Mouse (Mus musculus) forebrain, embryonic 11.5 days (tissue): ENCODE results near the gene Tbc1d16. TPM values are rescaled to one million over a fixed set of nuclear protein-coding genes. Genes with fewer than 3 reads are reported as not detected.
"Not testable (repeated sequence)": the region's sequence is repeated elsewhere in the genome, so short reads cannot be mapped to it uniquely, and the experiment has no call there.

Source experiments
- ATAC-seq: fragments of 200-750 bp; cut with Nextera tagmentation; replicated peaks from 2 replicates; pipeline ENCODE4 v1.8.0; 2017; ENCODE audit warnings: moderate TSS enrichment; ENCODE audit not compliant: low FRiP score
- DNase-seq: peaks from one replicate; pipeline ENCODE4 v3.0.0-alpha.2; 2017; ENCODE audit warnings: low spot score
- H3K27ac ChIP-seq: fragments of 300-500 bp; sonication (generic); 2 replicates; pipeline ENCODE4 v1.5.1; 2014; ENCODE audit warnings: low read depth, low read length
- H3K27me3 ChIP-seq: fragments of 300-500 bp; sonication (generic); 2 replicates; pipeline ENCODE4 v1.6.1; 2014; ENCODE audit warnings: mild to moderate bottlenecking, low read length, mixed read lengths; ENCODE audit not compliant: control insufficient read depth, insufficient read depth
- H3K36me3 ChIP-seq: fragments of 300-500 bp; sonication (generic); 2 replicates; pipeline ENCODE4 v1.6.1; 2014; ENCODE audit warnings: mild to moderate bottlenecking, low read length, moderate library complexity, mixed read lengths; ENCODE audit not compliant: control insufficient read depth, insufficient read depth
- H3K4me1 ChIP-seq: fragments of 300-500 bp; sonication (generic); replicated peaks from 2 replicates; pipeline ENCODE4 v1.6.1; 2014; ENCODE audit warnings: low read length, mixed read lengths; ENCODE audit not compliant: control insufficient read depth, insufficient read depth
- H3K4me2 ChIP-seq: fragments of 300-500 bp; sonication (generic); 2 replicates; pipeline ENCODE4 v1.6.1; 2014; ENCODE audit warnings: low read depth, mild to moderate bottlenecking, low read length, moderate library complexity, mixed read lengths; ENCODE audit not compliant: severe bottlenecking
- H3K4me3 ChIP-seq: fragments of 300-500 bp; sonication (generic); 2 replicates; pipeline ENCODE4 v1.5.1; 2014; ENCODE audit warnings: low read depth, low read length
- H3K9ac ChIP-seq: fragments of 300-500 bp; sonication (generic); 2 replicates; pipeline ENCODE4 v1.6.1; 2014; ENCODE audit warnings: low read length
- H3K9me3 ChIP-seq: fragments of 300-500 bp; sonication (generic); 2 replicates; pipeline ENCODE4 v1.6.1; 2016; ENCODE audit warnings: low read length, mixed read lengths; ENCODE audit not compliant: control insufficient read depth
- WGBS: fragments of 180-500 bp; shearing (Covaris S2); extraction: QIAGEN DNeasy Blood & Tissue Kit; methylation state at CpG from one replicate; pipeline ENCODE4 v1.1.7; 2014; 5-methylcytosine and 5-hydroxymethylcytosine counted together
- polyA plus RNA-seq: library from polyadenylated mRNA; unstranded; fragments of >200 nt; fragmentation: Nextera tagmentation; extraction: Ambion mirVana; gene quantifications from 2 replicates; pipeline ENCODE4 v1.2.1, GENCODE M21; 2014

Tbc1d16 gene
- polyA plus RNA-seq, 1 experiment from 2014 or later, result 20.8 TPM

DNA sequence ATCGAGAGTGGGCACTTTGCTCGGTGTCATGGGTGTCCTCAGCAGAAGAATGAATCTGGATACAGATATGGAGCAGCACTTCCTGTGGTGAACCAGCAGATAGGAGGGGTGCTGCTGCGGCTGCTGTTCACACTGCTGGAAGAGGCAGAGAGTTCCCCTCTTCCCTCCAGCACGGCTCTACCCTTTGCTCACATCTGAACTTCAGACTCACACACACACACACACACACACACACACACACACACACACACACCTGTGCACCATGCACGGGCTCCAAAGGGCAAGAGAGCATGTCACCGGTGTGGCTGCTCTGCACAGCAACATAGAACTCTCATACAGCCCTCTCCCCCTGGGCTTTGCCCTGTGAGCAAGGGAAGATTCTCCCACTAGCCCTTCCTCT, 122.0 kb downstream of the Tbc1d16 start:
- 71% methylated on average over 6 of the region's 6 CpGs for WGBS
- no peak overlapping the region for H3K4me2 ChIP-seq
- DNase-seq, result no peak
- no peak overlapping the region for H3K4me3 ChIP-seq
- no peak for ATAC-seq
- no peaks in the 10 kb centered on the region for H3K27me3 ChIP-seq
- no peaks in the 10 kb centered on the region for H3K36me3 ChIP-seq
- H3K27ac ChIP-seq, result no peak overlapping the region
- H3K9me3 ChIP-seq, result no peaks in the 10 kb centered on the region
- H3K9ac ChIP-seq, result no peak overlapping the region
- H3K4me1 ChIP-seq, result peaks cover 6% of the 10 kb centered on the region; the same call in 1 of the 2 replicates

DNA sequence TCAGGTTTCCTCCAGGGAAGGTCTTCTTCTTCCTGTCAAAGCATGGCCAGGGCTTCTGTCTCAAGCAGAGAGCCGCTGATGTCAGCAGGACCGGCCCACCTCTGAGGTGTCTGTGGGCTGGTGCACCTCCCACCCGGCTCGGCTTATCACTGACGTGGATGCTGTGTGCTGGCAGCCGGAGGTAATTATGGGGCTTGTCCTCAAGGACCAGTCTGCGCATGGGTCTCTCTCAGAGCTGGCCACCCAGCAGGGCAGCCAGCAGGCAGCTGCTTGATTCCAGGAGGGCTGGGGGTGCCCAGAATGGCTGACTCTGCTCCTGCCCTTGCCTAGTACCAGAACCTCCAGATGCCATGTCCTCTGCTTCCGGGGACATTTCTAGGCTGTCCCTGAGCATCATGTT, 122.6 kb downstream of the Tbc1d16 start:
- no peak for DNase-seq
- no peak overlapping the region for H3K4me2 ChIP-seq
- 54% methylated on average over 8 of the region's 8 CpGs for WGBS
- H3K4me3 ChIP-seq, result no peak overlapping the region
- no peak for ATAC-seq
- H3K4me1 ChIP-seq, result 0 out of 2 replicates have a peak, but pooled peaks cover 4% of the 10 kb centered on the region
- H3K9me3 ChIP-seq, result no peaks in the 10 kb centered on the region
- H3K36me3 ChIP-seq, result no peaks in the 10 kb centered on the region
- no peak overlapping the region for H3K27ac ChIP-seq
- H3K9ac ChIP-seq, result no peak overlapping the region
- H3K27me3 ChIP-seq, result no peaks in the 10 kb centered on the region

DNA sequence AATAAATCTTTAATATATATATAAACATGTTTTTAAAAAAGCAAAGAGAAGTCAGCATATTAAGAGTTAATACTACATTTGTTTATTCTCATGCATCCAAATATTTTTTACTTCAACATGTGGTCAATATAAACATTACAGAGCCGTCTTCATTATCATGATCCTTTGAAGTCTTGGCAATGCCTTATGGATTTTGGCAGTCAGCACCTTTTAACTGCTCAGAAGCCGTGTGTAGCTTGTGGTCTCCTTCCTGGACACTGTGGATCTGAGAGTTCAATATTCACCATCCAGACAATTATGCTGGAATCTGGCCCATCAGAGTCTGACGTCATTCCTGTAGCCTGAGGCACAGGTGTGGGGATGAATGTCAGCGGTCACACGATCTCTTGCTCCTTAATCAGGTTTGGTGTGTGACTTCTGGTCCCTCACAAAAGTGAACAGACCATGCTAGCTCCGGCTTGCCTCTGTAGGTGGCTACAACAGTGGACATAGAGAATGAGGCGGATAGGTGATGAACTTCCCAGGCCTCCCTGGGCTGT, 123.2 kb downstream of the Tbc1d16 start:
- Histone ChIP-seq H3K27me3 (no peaks in the 10 kb centered on the region), H3K4me3 (no peak overlapping the region), H3K4me1 (0 out of 2 replicates have a peak, but pooled peaks cover 4% of the 10 kb centered on the region), H3K9me3 (no peaks in the 10 kb centered on the region), H3K36me3 (no peaks in the 10 kb centered on the region), H3K4me2 (no peak overlapping the region), H3K27ac (no peak overlapping the region), H3K9ac (no peak overlapping the region)
- ATAC-seq, result no peak
- DNase-seq, result no peak
- WGBS, result 86% methylated on average over 7 of the region's 7 CpGs

DNA sequence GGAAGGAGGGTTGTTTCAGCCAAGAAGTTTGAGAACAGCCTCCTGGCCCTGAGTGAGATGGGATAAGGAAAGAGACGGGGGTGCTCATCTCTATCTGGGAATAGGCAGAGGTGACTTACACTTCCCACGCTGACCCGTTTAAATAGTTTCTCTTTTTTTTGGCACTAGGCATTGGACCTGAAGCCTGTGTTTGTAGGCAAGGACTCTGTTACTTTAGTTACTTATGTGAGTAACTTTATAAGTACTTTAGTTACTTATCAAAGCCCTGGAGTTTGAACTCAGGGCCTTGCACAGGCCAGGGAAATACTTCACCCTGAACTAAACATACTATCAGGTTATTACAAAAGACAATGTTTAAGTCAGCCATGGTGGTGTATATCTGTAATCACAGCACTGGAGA, 124.3 kb downstream of the Tbc1d16 start:
- DNase-seq, result no peak
- H3K27ac ChIP-seq, result no peak overlapping the region
- H3K9ac ChIP-seq, result no peak overlapping the region
- WGBS, result 84% methylated on average over 3 of the region's 3 CpGs
- no peak overlapping the region for H3K4me2 ChIP-seq
- no peak for ATAC-seq
- no peaks in the 10 kb centered on the region for H3K36me3 ChIP-seq
- no peaks in the 10 kb centered on the region for H3K9me3 ChIP-seq
- H3K4me1 ChIP-seq, result 0 out of 2 replicates have a peak, but pooled peaks cover 4% of the 10 kb centered on the region
- no peak overlapping the region for H3K4me3 ChIP-seq
- H3K27me3 ChIP-seq, result no peaks in the 10 kb centered on the region

DNA sequence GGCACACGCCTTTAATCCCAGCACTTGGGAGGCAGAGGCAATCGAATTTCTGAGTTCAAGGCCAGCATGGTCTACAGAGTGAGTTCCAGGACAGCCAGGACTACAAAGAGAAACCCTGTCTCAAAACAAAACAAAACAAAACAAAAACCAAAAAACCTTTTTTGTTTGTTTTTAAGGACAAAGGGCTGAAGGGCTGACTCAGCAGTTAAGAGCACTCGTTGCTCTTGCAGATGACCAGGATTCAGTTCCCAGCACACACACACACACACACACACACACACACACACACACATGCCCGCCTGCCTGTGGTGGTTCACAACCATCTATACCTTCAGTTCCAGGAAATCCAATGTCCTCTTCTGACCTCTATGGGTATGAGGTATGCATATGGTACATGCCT, 127.9 kb downstream of the Tbc1d16 start:
- DNase-seq, H3K36me3 ChIP-seq, H3K4me1 ChIP-seq, H3K27me3 ChIP-seq, H3K4me2 ChIP-seq, H3K9ac ChIP-seq, H3K4me3 ChIP-seq, ATAC-seq, H3K9me3 ChIP-seq, H3K27ac ChIP-seq: not testable (repeated sequence)
- WGBS, result 77% methylated on average over 4 of the region's 4 CpGs

DNA sequence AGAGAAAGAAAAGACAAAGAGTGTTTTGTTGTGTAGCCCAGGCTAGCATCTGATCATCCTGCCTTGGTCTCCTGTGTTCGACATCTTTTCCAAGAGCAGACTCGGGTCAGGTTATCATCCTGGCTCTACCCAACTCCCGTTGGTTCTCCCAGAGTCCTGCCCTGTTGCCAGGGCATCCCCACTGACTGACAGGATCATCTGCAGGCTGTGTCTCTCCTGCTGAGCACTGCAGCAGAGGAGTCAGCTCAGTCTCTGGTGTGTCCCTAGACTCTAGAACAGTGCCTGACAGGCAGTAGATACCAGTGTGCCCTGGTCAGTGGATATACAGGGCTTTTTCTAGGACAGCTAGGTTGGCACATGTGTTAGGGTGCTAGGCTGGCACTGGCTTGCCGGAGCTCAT, 130.1 kb downstream of the Tbc1d16 start:
- Histone ChIP-seq H3K9ac (no peak overlapping the region), H3K4me1 (no peaks in the 10 kb centered on the region), H3K27ac (no peak overlapping the region), H3K36me3 (no peaks in the 10 kb centered on the region), H3K4me2 (no peak overlapping the region), H3K9me3 (no peaks in the 10 kb centered on the region), H3K4me3 (no peak overlapping the region), H3K27me3 (no peaks in the 10 kb centered on the region)
- ATAC-seq (no peak), DNase-seq (no peak)
- WGBS, result 71% methylated on average over 4 of the region's 4 CpGs

DNA sequence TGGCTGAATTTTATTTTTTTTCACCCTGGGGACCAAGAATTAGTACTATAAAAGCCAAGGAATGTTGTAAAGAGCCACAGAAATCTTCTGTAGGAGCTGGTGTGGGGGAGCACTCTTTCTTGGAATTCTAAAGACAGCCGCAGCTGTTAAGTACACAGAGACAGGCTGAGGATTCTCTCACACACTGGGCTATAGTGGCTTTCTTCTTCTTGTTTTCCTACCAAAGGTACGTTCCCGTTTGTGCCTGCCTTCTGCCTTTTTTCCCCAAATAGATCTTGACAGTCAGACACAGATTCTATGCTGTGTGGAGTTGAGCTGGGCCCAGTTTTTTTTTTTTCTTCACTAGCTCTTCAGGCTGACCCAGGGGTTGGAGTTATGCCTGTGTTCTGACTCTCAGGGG, 132.9 kb downstream of the Tbc1d16 start:
- H3K27me3 ChIP-seq, result peaks cover 13% of the 10 kb centered on the region
- H3K27ac ChIP-seq, result no peak overlapping the region
- no peak overlapping the region for H3K4me2 ChIP-seq

DNA sequence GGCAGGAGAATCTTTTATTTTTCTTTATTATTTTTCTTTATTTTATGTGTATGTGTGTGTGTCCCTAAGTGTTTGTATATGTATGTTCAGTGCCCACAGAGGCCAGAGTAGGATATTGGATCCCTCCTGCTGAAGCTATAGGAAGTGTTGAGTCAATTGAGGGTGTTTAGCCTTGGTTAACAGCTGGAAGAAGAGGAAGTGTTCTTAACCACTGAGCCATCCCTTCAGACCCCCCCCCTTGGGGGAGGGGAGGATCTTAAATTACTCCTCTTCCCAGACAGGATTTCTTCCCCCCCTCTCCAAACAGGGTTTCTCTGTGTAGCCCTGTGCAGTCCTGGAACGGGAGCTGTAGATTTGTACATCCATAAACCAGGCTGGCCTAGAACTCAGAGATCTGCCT, 135.0 kb downstream of the Tbc1d16 start:
- ATAC-seq, result no peak
- Histone ChIP-seq H3K4me3 (no peak overlapping the region), H3K27ac (no peak overlapping the region), H3K36me3 (no peaks in the 10 kb centered on the region), H3K4me1 (peaks cover 20% of the 10 kb centered on the region), H3K4me2 (no peak overlapping the region), H3K9ac (no peak overlapping the region), H3K27me3 (peaks cover 34% of the 10 kb centered on the region), H3K9me3 (no peaks in the 10 kb centered on the region)
- DNase-seq, result no peak
- 58% methylated on average over 1 of the region's 1 CpGs for WGBS

More for the DNA sequence above, 132.9 kb downstream of the Tbc1d16 start:
- DNase-seq (no peak), ATAC-seq (no peak)
- H3K4me3 ChIP-seq, result no peak overlapping the region
- peaks cover 5% of the 10 kb centered on the region for H3K4me1 ChIP-seq
- WGBS, result 62% methylated on average over 3 of the region's 3 CpGs
- H3K36me3 ChIP-seq, result no peaks in the 10 kb centered on the region
- H3K9ac ChIP-seq, result no peak overlapping the region
- no peaks in the 10 kb centered on the region for H3K9me3 ChIP-seq
